Mouse (Mus musculus) embryonic fibroblast, embryonic 13.5 days (primary cell): ENCODE results near the gene Grin2c. TPM values are rescaled to one million over a fixed set of nuclear protein-coding genes. Genes with fewer than 3 reads are reported as not detected.

Experiments
- H3K27ac ChIP-seq: 2 replicates; pipeline ENCODE4 v1.5.1; 2012; ENCODE audit warnings: low read length, control low read depth, inconsistent platforms; ENCODE audit not compliant: insufficient read depth
- H3K4me1 ChIP-seq: 2 replicates; pipeline ENCODE4 v1.6.1; 2011; ENCODE audit warnings: low read length; ENCODE audit not compliant: control insufficient read depth, insufficient read depth
- H3K4me3 ChIP-seq: 2 replicates; pipeline ENCODE4 v1.5.1; 2011; ENCODE audit warnings: mild to moderate bottlenecking, control low read depth, low read length; ENCODE audit not compliant: insufficient read depth
- CTCF ChIP-seq: IDR thresholded peaks from 2 replicates; pipeline ENCODE4 v1.5.1; 2011; ENCODE audit warnings: mild to moderate bottlenecking, control low read depth, low read length, moderate library complexity, borderline replicate concordance; ENCODE audit not compliant: insufficient read depth
- POLR2A ChIP-seq: IDR thresholded peaks from 2 replicates; pipeline ENCODE4 v1.6.1; 2011; ENCODE audit warnings: low read depth, mild to moderate bottlenecking, control low read depth, low read length, moderate library complexity
- polyA plus RNA-seq: library from polyadenylated mRNA; stranded (reverse); fragments of >200 nt; gene quantifications from 2 replicates; pipeline ENCODE4 v1.2.4, GENCODE M21; 2011; ENCODE audit warnings: low read depth; ENCODE audit not compliant: missing spikeins, insufficient read length

Gene Grin2c
- polyA plus RNA-seq, 1 experiment: not detected

GRCm38 (mm10) chr11:115208776-115209732 is 58.0 kb downstream of the Grin2c start:
- Histone ChIP-seq H3K4me3 (no peak overlapping the region), H3K27ac (no peak overlapping the region), H3K4me1 (no peaks in the 10 kb centered on the region)
- TF ChIP-seq POLR2A (no peak), CTCF (no peak)

- TF ChIP-seq CTCF (no peak), POLR2A (no peak)
These were observed 58.9 kb downstream of the Grin2c start for GRCm38 (mm10) chr11:115208126-115208525.

GRCm38 (mm10) chr11:115202756-115203155 is 64.3 kb downstream of the Grin2c start:
- Histone ChIP-seq H3K4me1 (no peaks in the 10 kb centered on the region), H3K4me3 (no peak overlapping the region), H3K27ac (no peak overlapping the region)
- TF ChIP-seq POLR2A (no peak), CTCF (no peak)

More at GRCm38 (mm10) chr11:115208126-115208525, 58.9 kb downstream of the Grin2c start:
- no peak overlapping the region for H3K27ac ChIP-seq
- no peak overlapping the region for H3K4me3 ChIP-seq
- no peaks in the 10 kb centered on the region for H3K4me1 ChIP-seq

- H3K4me3 ChIP-seq: no peak overlapping the region
- no peak overlapping the region for H3K27ac ChIP-seq
- no peaks in the 10 kb centered on the region for H3K4me1 ChIP-seq
- TF ChIP-seq CTCF (peak; percentile 88), POLR2A (no peak)
These were observed 64.7 kb downstream of the Grin2c start for GRCm38 (mm10) chr11:115202316-115202715.

- no peaks in the 10 kb centered on the region for H3K4me1 ChIP-seq
- no peak overlapping the region for H3K4me3 ChIP-seq
- no peak overlapping the region for H3K27ac ChIP-seq
- TF ChIP-seq CTCF (no peak), POLR2A (no peak)
These were observed 66.5 kb downstream of the Grin2c start for GRCm38 (mm10) chr11:115200520-115200919.

Other genes with a start within 250 kb of the Grin2c start
- gene Cd300ld4, start 240.2 kb downstream of the Grin2c start, polyA plus RNA-seq: not detected in 2 replicates
- not detected in 2 replicates for gene Cd300ld5, start 229.5 kb downstream of the Grin2c start, polyA plus RNA-seq
- gene Cd300ld3, start 218.8 kb downstream of the Grin2c start, polyA plus RNA-seq: 1.2 TPM in 1 of 2 replicates, not detected in the other
- not detected in 2 replicates for gene Cd300e, start 205.1 kb downstream of the Grin2c start, polyA plus RNA-seq
- 0.32 and 0.35 TPM in 2 replicates for gene Rab37, start 175.8 kb downstream of the Grin2c start, polyA plus RNA-seq
- gene Cd300lf, start 133.3 kb downstream of the Grin2c start, polyA plus RNA-seq: 0.81 TPM in 1 of 2 replicates, not detected in the other
- gene Slc9a3r1, start 103.9 kb downstream of the Grin2c start, polyA plus RNA-seq: 22.3 and 23.4 TPM in 2 replicates
- gene Tmem104, start 79.8 kb downstream of the Grin2c start, polyA plus RNA-seq: 11.6 and 13.3 TPM in 2 replicates
- 13.3 and 20.7 TPM in 2 replicates for gene Nat9, start 79.4 kb downstream of the Grin2c start, polyA plus RNA-seq
- gene Fdxr, start 9.8 kb upstream of the Grin2c start, polyA plus RNA-seq: 4.1 and 6.4 TPM in 2 replicates
- gene Fads6, start 30.4 kb upstream of the Grin2c start, polyA plus RNA-seq: 0.15 TPM in 1 of 2 replicates, not detected in the other
- not detected in 2 replicates for gene Otop2, start 39.9 kb upstream of the Grin2c start, polyA plus RNA-seq
- gene Ush1g, start 54.8 kb upstream of the Grin2c start, polyA plus RNA-seq: 0.15 TPM in 1 of 2 replicates, not detected in the other
- gene Otop3, start 67.5 kb upstream of the Grin2c start, polyA plus RNA-seq: not detected in 2 replicates
- gene Hid1, start 100.5 kb upstream of the Grin2c start, polyA plus RNA-seq: 3.2 and 5.9 TPM in 2 replicates
- 24.2 and 29.5 TPM in 2 replicates for gene Cdr2l, start 114.7 kb upstream of the Grin2c start, polyA plus RNA-seq
- gene Mrpl58, start 136.5 kb upstream of the Grin2c start, polyA plus RNA-seq: 35.3 and 46.6 TPM in 2 replicates
- 334 and 405 TPM in 2 replicates for gene Atp5h, start 152.7 kb upstream of the Grin2c start, polyA plus RNA-seq
- 15.9 and 18.2 TPM in 2 replicates for gene Kctd2, start 152.9 kb upstream of the Grin2c start, polyA plus RNA-seq
- gene Trim80, start 173.3 kb upstream of the Grin2c start, polyA plus RNA-seq: not detected in 2 replicates
- not detected in 2 replicates for gene Slc16a5, start 195.2 kb upstream of the Grin2c start, polyA plus RNA-seq
- 7.1 and 8.2 TPM in 2 replicates for gene Armc7, start 208.4 kb upstream of the Grin2c start, polyA plus RNA-seq
- gene Nt5c, start 224.6 kb upstream of the Grin2c start, polyA plus RNA-seq: 54.2 and 76.2 TPM in 2 replicates
- gene Jpt1, start 247.1 kb upstream of the Grin2c start, polyA plus RNA-seq: 141 and 164 TPM in 2 replicates